Mouse (Mus musculus) left cerebral cortex, adult 18-20 months (tissue): ENCODE results near the gene Stat1. TPM values are rescaled to one million over a fixed set of nuclear protein-coding genes. Genes with fewer than 3 reads are reported as not detected.

Experiments
- DNase-seq, 2 experiments: peaks; one replicate each; pipeline ENCODE4 v3.0.0; 2021 to 2022; ENCODE audit warnings: low spot score in 2 of 2, mixed read lengths in 1 of 2
- total RNA-seq, 2 experiments: library from RNA; stranded (reverse); gene quantifications; 2 replicates each; pipeline ENCODE4 v1.2.3; 2021

Stat1 gene
- total RNA-seq, 2 experiments from 2014 or later = 17.2 to 21.9 TPM

- peak in 1 of 2 experiments; percentile 49 for DNase-seq
These were observed 39.5 kb downstream of the Stat1 start for GRCm38 (mm10) chr1:52158490-52159381.

GRCm38 (mm10) chr1:52161151-52161550, 41.9 kb downstream of the Stat1 start:
- DNase-seq = no peak

GRCm38 (mm10) chr1:52163707-52164457, 44.6 kb downstream of the Stat1 start:
- DNase-seq = no peak

DNA sequence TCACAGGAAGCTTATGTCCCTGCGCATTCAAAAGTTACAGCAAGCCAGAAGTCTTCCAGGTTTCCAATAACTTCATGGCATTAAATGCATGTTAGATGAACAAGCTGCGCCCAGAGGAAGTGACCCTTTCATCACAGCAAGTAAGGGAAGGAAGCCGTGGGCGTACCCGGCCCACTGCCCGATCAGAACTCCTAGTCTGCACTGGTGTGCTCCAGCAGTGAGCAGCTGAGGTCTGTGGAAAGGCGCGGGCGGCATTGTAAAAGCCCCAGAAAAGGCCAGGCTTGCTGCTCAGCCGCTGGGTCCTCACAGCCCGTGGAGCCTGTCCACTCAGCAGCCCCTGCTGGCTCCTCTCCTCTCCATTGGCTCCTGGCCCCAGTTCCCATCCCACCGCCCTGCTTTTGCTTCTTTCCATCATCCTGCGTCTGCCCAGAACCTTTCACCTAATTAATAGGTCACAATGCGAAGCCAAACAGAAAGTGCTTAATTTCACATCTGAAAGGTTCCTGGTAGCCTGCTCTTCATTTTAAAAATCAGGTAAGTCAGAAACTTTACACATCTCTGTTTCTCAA, 47.5 kb downstream of the Stat1 start:
- no peak for DNase-seq

- no peak for DNase-seq
These were observed 50.8 kb downstream of the Stat1 start for GRCm38 (mm10) chr1:52170057-52170456.

DNA sequence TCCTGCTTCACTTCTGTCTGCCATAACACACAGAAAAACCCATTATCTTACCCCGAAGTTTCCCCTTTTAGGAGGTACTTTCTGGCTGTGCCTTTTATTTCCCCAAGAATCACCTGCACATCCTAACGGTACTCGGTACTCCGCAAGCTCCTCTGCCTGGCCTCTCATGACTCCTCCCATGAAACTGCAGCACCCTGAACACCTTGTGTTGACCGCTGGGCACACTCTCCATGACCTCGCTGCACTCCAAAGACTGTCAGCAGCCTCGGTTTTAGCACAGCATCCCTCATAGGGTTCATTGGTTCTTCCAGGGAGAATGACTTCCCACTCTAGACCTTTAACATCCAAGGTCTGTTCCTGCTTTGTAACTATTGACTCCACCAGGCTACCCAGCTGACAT, 51.5 kb downstream of the Stat1 start:
- DNase-seq = no peak

DNA sequence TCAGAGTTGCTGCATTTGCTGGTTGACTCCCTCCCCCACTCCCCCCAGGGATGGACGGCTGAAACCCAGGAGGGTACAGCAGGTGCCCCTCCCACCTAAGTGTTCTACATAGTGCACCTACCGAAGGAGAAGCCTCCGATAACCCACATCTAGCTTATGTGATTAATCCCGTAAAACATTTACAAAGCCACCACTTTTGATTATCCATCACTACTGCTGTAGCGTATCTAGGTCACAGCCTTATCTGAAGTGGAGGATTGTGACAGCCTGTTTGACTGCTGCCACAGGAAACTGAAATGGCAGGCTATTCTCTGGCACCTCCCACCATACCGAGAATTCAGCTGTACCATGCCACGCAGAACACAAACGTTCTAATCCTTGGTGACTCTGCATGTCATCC, 52.0 kb downstream of the Stat1 start:
- no peak for DNase-seq

GRCm38 (mm10) chr1:52175321-52175720, 56.1 kb downstream of the Stat1 start:
- no peak for DNase-seq

GRCm38 (mm10) chr1:52175983-52176382, 56.7 kb downstream of the Stat1 start:
- no peak for DNase-seq

DNA sequence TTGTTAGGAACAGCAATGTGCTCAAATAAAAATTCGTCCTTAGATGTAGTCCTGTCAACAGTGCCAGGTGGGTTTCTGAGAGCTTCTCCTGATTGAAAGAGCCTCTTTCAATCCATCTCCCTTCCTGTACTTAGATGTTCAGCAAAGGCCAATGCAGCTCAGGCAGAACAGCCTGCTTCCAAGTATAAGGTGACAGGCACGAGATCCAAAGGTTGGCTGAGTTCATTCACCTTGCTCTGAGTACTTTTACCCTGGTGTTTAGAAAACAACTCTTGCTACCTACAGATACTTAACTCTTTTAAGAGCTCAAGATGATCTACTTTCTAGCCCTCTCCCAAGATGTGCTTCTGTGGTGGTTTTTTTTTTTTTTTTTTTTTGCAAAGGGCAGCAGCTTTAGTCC, 57.8 kb downstream of the Stat1 start:
- DNase-seq = no peak

DNA sequence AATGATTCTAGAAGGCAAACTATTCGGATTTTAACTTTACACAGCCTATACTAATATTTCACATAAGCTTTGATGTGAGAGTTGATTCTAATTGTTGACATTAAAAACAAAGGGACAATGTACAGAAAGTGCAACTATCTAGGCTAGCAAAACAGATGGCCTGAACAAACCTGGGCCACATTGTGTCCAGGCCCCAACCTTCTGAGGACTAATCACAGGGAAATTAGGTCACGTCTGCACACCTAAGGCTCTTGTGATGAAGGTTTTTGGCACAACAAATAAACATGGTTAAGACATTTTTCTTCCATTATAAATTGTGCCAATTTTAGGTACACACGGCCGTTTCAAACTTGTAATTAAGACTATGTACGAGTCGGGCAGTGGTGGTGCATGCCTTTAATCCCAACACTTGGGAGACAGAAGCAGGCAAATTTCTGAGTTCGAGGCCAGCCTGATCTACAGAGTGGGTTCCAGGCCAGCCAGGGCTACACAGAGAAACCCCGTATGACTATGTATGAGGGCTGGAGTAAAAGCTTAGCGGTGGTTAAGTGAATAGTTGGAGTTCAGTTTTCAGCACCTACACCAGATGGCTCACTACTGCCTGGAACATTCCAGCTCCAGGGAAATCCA, 60.8 kb downstream of the Stat1 start:
- no peak for DNase-seq

DNA sequence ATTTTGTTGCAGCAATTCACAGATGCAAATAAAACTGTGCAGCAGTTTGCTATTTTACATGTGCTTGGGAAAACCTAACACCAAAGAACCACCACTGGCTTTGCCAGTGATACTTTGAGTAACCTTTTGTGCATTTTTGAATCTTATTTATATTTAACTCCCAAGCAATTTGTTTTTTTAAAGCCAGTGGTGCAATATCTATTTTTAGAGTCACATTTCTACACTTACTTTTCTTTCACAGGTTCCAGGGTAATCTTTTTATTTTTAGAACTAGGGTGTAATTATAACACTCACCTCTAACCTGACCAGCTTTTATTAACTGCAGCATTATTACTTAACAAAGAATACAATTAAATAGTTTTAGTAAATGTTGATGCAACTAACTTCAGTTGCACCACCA, 62.8 kb downstream of the Stat1 start:
- DNase-seq = no peak

GRCm38 (mm10) chr1:52182992-52183391, 63.8 kb downstream of the Stat1 start:
- DNase-seq = no peak

Other genes with a start within 250 kb of the Stat1 start
- 10 to 100 TPM; 31.0 to 34.4 TPM for gene Myo1b, start 203.4 kb upstream of the Stat1 start, total RNA-seq
- gene Stat4, start 132.3 kb upstream of the Stat1 start, total RNA-seq = 1 to 10 TPM; 3.6 to 3.7 TPM
- gene Gls, start 113.8 kb downstream of the Stat1 start, total RNA-seq = 100 to 1,000 TPM; 366 to 368 TPM